In genomic region chr5:101659411-101659971, GRCm38 (mm10) we compare ENCODE assay signal across 12 mouse cellular contexts. TPM values are rescaled to one million over a fixed set of nuclear protein-coding genes. Genes with fewer than 3 reads are reported as not detected.
DNase-seq lines count a peak whose midpoint lies in the region; ATAC-seq lines count a peak whose summit lies in the region.
"Had no signal": no experiment of that assay in that cellular context is flagged by ENCODE, and none has a peak within 500 bp of the region (broad histone marks: within the 10 kb centered on the region; RNA-seq: fewer than 3 reads in every experiment).

No protein-coding gene starts in this region.

- no peak overlapping the region for H3K9ac ChIP-seq in heart, embryonic 16.5 days (ENCODE audit: low read length)
- H3K9ac ChIP-seq in midbrain, embryonic 15.5 days: no peak overlapping the region

- no peak overlapping the region for H3K4me2 ChIP-seq in heart, embryonic 16.5 days (ENCODE audit: low read depth, low read length)
- H3K4me2 ChIP-seq in midbrain, embryonic 15.5 days: peak overlapping the region; percentile 25

- no peak for DNase-seq in heart, adult 8-10 months (ENCODE audit: low spot score)
- DNase-seq in ZHBTc4 (ENCODE audit: low read depth, low spot score): peak; percentile 76
- DNase-seq in hindbrain, embryonic 10.5 days (ENCODE audit: low spot score): peak; percentile 82
- DNase-seq in thymus, adult 18-20 months: no peak
- DNase-seq in gastrocnemius, adult 18-20 months (ENCODE audit: low spot score): no peak

- peak overlapping the region; percentile 9; the same call in 1 of the 2 replicates for H3K4me3 ChIP-seq in heart, embryonic 16.5 days (ENCODE audit: low read length)
- H3K4me3 ChIP-seq in hindbrain, embryonic 10.5 days: peak overlapping the region; percentile 66
- H3K4me3 ChIP-seq in midbrain, embryonic 15.5 days: 0 out of 2 replicates have a peak overlapping the region, but pooled peaks have one; percentile 5

- ATAC-seq in heart, embryonic 16.5 days (replicated peaks; ENCODE audit: extremely low read depth, insufficient read depth, low FRiP score): no peak
- no peak for ATAC-seq in midbrain, embryonic 15.5 days (replicated peaks)
- ATAC-seq in granulocyte monocyte progenitor cell, adult 5-6 weeks (replicated peaks; ENCODE audit: poor library complexity, severe bottlenecking): no peak
- ATAC-seq: CD4-positive, CD25-positive, alpha-beta regulatory T cell, adult 4 months had no signal

- H3K4me1 ChIP-seq in heart, embryonic 16.5 days (ENCODE audit: control insufficient read depth, insufficient read depth, low read length): peaks cover 13% of the 10 kb centered on the region; the same call in 1 of the 2 replicates
- peaks cover 39% of the 10 kb centered on the region for H3K4me1 ChIP-seq in hindbrain, embryonic 10.5 days (replicated peaks)
- H3K4me1 ChIP-seq in midbrain, embryonic 15.5 days: peaks cover 22% of the 10 kb centered on the region

- no peak overlapping the region for H3K27ac ChIP-seq in heart, embryonic 16.5 days (ENCODE audit: low read length)
- peak overlapping the region; percentile 82 for H3K27ac ChIP-seq in hindbrain, embryonic 10.5 days
- no peak overlapping the region for H3K27ac ChIP-seq in midbrain, embryonic 15.5 days

- H3K27me3 ChIP-seq in heart, embryonic 16.5 days (ENCODE audit: control insufficient read depth, insufficient read depth, low read length): peaks cover 79% of the 10 kb centered on the region
- H3K27me3 ChIP-seq in hindbrain, embryonic 10.5 days (ENCODE audit: insufficient read depth, poor library complexity, severe bottlenecking): peaks cover 100% of the 10 kb centered on the region
- H3K27me3 ChIP-seq in midbrain, embryonic 15.5 days (replicated peaks): peaks cover 73% of the 10 kb centered on the region

- WGBS in heart, embryonic 16.5 days: 1% methylated on average over 39 of the region's 39 CpGs
- under 1% methylated on average over 39 of the region's 39 CpGs for WGBS in hindbrain, embryonic 10.5 days
- under 1% methylated on average over 39 of the region's 39 CpGs for WGBS in midbrain, embryonic 15.5 days

- no peaks in the 10 kb centered on the region for H3K36me3 ChIP-seq in heart, embryonic 16.5 days (ENCODE audit: control insufficient read depth, insufficient read depth)
- H3K36me3 ChIP-seq in hindbrain, embryonic 10.5 days: peaks cover 9% of the 10 kb centered on the region; the same call in 1 of the 2 replicates
- no peaks in the 10 kb centered on the region for H3K36me3 ChIP-seq in midbrain, embryonic 15.5 days (replicated peaks)

- H3K9me3 ChIP-seq in heart, embryonic 16.5 days (replicated peaks; ENCODE audit: control insufficient read depth, low read length): no peaks in the 10 kb centered on the region
- H3K9me3 ChIP-seq in hindbrain, embryonic 10.5 days: 0 out of 2 replicates have a peak, but pooled peaks cover 3% of the 10 kb centered on the region
- H3K9me3 ChIP-seq in midbrain, embryonic 15.5 days: no peaks in the 10 kb centered on the region

RNA-seq across cellular contexts. Expression of gene Nkx6-1, which starts 5.3 kb away (rescaled TPM):
- 0.07 and 0.14 TPM in 2 replicates for polyA plus RNA-seq in heart, embryonic 16.5 days (2015; fragmentation: Nextera tagmentation; extraction: Ambion mirVana)
- under 1 TPM in 2 of 4 experiments, not detected in 2; 0.11 TPM for total RNA-seq in heart, adult 8-10 months (2022)
- 8.1 and 9.8 TPM in 2 replicates for polyA plus RNA-seq in hindbrain, embryonic 10.5 days (2016; fragmentation: Nextera tagmentation; extraction: Ambion mirVana)
- 2.1 and 2.5 TPM in 2 replicates for polyA plus RNA-seq in midbrain, embryonic 15.5 days (2015; fragmentation: Nextera tagmentation; extraction: Ambion mirVana)
- total RNA-seq in granulocyte monocyte progenitor cell, adult 5-6 weeks (2014; fragmentation: Nextera tagmentation): not detected in 2 replicates
- total RNA-seq in granulocyte monocyte progenitor cell, adult 5-6 weeks (2017): not detected in 2 replicates
- not detected for total RNA-seq in gastrocnemius, adult 18-20 months (2021)
- total RNA-seq: gastrocnemius, postnatal 4 days had no signal
- polyA plus RNA-seq: CD4-positive, CD25-positive, alpha-beta regulatory T cell, adult 4 months; liver, embryonic 16.5 days; spleen, adult 2 months had no signal

Comparison
In these comparisons a context has a peak if more than half of its experiments do, and no peak if none do; other contexts are left out.
1. H3K4me3 ChIP-seq: peak in every context shown above with its lines; median percentile 66 in hindbrain, embryonic 10.5 days; 9 in heart, embryonic 16.5 days; 5 in midbrain, embryonic 15.5 days.
2. DNase-seq: peak in ZHBTc4 (single experiment) and hindbrain, embryonic 10.5 days (single experiment); none in heart, adult 8-10 months (single experiment), thymus, adult 18-20 months (0 of 2) and gastrocnemius, adult 18-20 months (single experiment).